Mouse (Mus musculus) testis, adult 2 months (tissue): ENCODE data around the gene Ptpn23.

ENCODE experiments used
- CTCF ChIP-seq: fragments of 200-500 bp; IDR thresholded peaks from 2 replicates; pipeline ENCODE4 v1.5.1; 2012; ENCODE audit warnings: low read depth, mild to moderate bottlenecking, inconsistent platforms, low read length, moderate library complexity; ENCODE audit not compliant: control insufficient read depth, insufficient read depth, insufficient replicate concordance
- POLR2A ChIP-seq: fragments of 200-500 bp; IDR thresholded peaks from 2 replicates; pipeline ENCODE4 v1.6.1; 2012; ENCODE audit warnings: low read depth, mild to moderate bottlenecking, inconsistent platforms, low read length, moderate library complexity; ENCODE audit not compliant: control insufficient read depth

DNA sequence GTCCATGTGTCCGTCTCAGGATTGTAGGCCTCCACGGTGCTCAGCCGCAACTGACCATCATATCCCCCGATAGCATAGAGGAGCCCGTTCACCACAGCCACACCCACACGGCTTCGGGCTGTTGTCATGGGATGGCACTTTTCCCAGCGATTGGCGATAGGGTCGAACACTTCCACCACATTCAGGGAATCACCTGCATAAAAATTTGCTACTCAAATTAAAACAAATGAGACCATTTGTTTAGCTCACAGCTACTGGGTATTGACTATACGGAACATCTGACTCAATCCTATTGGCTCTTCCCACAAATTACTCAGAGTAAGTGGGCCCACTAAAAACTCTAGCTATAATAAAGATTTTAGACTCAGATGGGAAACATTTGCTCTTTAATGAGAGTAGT lies 28.0 kb upstream of the Ptpn23 start:
- TF ChIP-seq POLR2A (no peak), CTCF (no peak)
